Mouse (Mus musculus): Measurements from ENCODE around the gene Gm10722. TPM values are rescaled to one million over a fixed set of nuclear protein-coding genes. Genes with fewer than 3 reads are reported as not detected.
A peak's percentile ranks its signal among the peaks of the same experiment; 100 is the strongest.
"Not testable (repeated sequence)": the region's sequence is repeated elsewhere in the genome, so short reads cannot be mapped to it uniquely, and the experiment has no call there.

Gene Gm10722
- not detected in 2 replicates for total RNA-seq (2015; ENCODE audit: low replicate concordance)
- total RNA-seq (2017; ENCODE audit: low replicate concordance), result not detected in 2 replicates

DNA sequence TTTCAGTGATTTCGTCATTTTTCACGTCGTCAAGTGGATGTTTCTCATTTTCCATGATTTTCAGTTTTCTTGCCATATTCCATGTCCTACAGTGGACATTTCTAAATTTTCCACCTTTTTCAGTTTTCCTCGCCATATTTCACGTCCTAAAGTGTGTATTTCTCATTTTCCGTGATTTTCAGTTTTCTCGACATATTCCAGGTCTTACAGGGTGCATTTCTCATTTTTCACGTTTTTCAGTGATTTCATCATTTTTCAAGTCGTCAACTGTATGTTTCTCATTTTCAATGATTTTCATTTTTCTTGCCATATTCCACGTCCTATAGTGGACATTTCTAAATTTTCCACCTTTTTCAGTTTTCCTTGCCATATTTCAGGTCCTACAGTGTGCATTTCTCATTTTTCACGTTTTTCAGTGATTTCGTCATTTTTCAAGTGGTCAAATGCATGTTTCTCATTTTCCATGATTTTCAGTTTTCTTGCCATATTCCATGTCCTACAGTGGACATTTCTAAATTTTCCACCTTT, at the start of gene Gm10722:
TSS of gene Gm10722 (plus strand) at position 478 of the 528 bp plus-strand sequence.
- not testable (repeated sequence) for ATAC-seq (replicated peaks; ENCODE audit: low FRiP score, poor library complexity, severe bottlenecking)

DNA sequence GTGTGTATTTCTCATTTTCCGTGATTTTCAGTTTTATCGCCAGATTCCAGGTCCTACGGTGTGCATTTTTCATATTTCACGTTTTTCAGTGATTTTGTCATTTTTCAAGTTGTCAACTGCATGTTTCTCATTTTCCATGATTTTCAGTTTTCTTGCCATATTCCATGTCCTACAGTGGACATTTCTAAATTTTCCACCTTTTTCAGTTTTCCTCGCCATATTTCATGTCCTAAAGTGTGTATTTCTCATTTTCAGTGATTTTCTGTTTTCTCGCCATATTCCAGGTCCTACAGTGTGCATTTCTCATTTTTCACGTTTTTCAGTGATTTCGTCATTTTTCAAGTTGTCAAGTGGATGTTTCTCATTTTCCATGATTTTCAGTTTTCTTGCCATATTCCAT, 284 bp downstream of the Gm10722 start:
- not testable (repeated sequence) for ATAC-seq (replicated peaks; ENCODE audit: low FRiP score, poor library complexity, severe bottlenecking)

DNA sequence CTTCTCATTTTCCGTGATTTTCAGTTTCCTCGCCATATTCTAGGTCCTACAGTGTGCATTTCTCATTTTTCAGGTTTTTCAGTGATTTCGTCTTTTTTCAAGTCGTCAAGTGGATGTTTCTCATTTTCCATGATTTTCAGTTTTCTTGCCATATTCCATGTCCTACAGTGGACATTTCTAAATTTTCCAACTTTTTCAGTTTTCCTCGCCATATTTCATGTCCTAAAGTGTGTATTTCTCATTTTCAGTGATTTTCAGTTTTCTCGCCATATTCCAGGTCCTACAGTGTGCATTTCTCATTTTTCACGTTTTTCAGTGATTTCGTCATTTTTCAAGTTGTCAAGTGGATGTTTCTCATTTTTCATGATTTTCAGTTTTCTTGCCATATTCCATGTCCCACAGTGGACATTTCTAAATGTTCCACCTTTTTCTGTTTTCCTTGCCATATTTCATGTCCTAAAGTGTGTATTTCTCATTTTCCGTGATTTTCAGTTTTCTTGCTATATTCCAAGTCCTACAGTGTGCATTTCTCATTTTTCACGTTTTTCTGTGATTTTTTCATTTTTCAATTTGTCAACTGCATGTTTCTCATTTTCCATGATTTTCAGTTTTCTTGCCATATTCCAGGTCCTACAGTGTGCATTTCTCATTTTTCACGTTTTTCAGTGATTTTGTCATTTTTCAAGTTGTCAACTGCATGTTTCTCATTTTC, 1.4 kb downstream of the Gm10722 start:
- peak; percentile 48; the same call in 1 of the 2 replicates for ATAC-seq (replicated peaks; ENCODE audit: low FRiP score, poor library complexity, severe bottlenecking)

DNA sequence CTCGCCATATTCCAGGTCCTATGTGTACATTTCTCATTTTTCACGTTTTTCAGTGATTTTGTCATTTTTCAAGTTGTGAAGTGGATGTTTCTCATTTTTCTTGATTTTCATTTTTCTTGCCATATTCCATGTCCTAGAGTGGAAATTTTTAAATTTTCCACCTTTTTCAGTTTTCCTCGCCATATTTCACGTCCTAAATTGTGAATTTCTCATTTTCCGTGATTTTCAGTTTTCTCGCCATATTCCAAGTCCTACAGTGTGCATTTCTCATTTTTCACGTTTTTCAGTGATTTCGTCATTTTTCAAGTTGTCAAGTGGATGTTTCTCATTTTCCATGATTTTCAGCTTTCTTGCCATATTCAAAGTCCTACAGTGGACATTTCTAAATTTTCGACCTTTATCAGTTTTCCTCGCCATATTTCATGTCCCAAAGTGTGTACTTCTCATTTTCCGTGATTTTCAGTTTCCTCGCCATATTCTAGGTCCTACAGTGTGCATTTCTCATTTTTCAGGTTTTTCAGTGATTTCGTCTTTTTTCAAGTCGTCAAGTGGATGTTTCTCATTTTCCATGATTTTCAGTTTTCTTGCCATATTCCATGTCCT, 2.2 kb downstream of the Gm10722 start, which contains the start of gene Gm11168:
TSS of gene Gm11168 (plus strand) at position 553 of the 603 bp plus-strand sequence.
- ATAC-seq (replicated peaks; ENCODE audit: low FRiP score, poor library complexity, severe bottlenecking), result not testable (repeated sequence)

DNA sequence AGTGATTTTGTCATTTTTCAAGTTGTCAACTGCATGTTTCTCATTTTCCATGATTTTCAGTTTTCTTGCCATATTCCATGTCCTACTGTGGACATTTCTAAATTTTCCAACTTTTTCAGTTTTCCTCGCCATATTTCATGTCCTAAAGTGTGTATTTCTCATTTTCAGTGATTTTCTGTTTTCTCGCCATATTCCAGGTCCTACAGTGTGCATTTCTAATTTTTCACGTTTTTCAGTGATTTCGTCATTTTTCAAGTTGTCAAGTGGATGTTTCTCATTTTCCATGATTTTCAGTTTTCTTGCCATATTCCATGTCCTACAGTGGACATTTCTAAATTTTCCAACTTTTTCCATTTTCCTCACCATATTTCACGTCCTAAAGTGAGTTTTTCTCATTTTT, 5.5 kb downstream of the Gm10722 start:
- peak; percentile 50 for ATAC-seq (replicated peaks; ENCODE audit: low FRiP score, poor library complexity, severe bottlenecking)

DNA sequence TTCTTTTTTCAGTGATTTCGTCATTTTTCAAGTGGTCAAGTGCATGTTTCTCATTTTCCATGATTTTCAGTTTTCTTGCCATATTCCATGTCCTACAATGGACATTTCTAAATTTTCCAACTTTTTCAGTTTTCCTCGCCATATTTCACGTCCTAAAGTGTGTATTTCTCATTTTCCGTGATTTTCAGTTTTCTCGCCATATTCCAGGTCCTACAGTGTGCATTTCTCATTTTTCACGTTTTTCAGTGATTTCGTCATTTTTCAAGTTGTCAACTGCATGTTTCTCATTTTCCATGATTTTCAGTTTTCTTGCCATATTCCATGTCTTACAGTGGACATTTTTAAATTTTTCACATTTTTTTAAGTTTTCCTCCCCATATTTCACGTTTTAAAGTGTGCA, 5.9 kb downstream of the Gm10722 start:
- ATAC-seq (replicated peaks; ENCODE audit: low FRiP score, poor library complexity, severe bottlenecking), result not testable (repeated sequence)

DNA sequence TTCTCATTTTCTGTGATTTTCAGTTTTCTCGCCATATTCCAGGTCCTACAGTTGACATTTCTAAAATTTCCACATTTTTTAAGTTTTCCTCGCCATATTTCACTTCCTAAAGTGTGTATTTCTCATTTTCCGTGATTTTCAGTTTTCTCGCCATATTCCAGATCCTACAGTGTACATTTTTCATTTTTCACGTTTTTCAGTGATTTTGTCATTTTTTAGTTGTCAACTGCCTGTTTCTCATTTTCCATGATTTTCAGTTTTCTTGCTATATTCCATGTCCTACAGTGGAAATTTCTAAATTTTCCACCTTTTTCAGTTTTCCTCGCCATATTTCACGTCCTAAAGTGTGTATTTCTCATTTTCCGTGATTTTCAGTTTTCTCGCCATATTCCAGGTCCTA, 6.5 kb downstream of the Gm10722 start:
- ATAC-seq (replicated peaks; ENCODE audit: low FRiP score, poor library complexity, severe bottlenecking), result peak; percentile 38

DNA sequence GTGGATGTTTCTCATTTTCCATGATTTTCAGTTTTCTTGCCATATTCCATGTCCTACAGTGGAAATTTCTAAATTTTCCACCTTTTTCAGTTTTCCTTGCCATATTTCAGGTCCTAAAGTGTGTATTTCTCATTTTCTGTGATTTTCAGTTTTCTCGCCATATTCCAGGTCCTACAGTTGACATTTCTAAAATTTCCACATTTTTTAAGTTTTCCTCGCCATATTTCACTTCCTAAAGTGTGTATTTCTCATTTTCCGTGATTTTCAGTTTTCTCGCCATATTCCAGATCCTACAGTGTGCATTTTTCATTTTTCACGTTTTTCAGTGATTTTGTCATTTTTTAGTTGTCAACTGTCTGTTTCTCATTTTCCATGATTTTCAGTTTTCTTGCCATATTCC, 8.6 kb downstream of the Gm10722 start:
- ATAC-seq (replicated peaks; ENCODE audit: low FRiP score, poor library complexity, severe bottlenecking), result peak; percentile 48

DNA sequence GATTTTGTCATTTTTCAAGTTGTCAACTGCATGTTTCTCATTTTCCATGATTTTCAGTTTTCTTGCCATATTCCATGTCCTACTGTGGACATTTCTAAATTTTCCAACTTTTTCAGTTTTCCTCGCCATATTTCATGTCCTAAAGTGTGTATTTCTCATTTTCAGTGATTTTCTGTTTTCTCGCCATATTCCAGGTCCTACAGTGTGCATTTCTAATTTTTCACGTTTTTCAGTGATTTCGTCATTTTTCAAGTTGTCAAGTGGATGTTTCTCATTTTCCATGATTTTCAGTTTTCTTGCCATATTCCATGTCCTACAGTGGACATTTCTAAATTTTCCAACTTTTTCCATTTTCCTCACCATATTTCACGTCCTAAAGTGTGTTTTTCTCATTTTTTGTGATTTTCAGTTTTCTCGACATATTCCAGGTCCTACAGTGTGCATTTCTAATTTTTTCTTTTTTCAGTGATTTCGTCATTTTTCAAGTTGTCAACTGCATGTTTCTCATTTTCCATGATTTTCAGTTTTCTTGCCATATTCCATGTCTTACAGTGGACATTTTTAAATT, 11.4 kb downstream of the Gm10722 start:
- ATAC-seq (replicated peaks; ENCODE audit: low FRiP score, poor library complexity, severe bottlenecking), result peak; percentile 58

DNA sequence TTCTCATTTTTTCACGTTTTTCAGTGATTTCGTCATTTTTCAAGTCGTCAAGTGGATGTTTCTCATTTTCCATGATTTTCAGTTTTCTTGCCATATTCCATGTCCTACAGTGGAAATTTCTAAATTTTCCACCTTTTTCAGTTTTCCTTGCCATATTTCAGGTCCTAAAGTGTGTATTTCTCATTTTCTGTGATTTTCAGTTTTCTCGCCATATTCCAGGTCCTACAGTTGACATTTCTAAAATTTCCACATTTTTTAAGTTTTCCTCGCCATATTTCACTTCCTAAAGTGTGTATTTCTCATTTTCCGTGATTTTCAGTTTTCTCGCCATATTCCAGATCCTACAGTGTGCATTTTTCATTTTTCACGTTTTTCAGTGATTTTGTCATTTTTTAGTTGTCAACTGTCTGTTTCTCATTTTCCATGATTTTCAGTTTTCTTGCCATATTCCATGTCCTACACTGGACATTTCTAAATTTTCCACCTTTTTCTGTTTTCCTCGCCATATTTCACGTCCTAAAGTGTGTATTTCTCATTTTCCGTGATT, 12.1 kb downstream of the Gm10722 start, which contains the start of gene Gm10721:
TSS of gene Gm10721 (plus strand) at position 408 of the 547 bp plus-strand sequence.
- peak; percentile 56 for ATAC-seq (replicated peaks; ENCODE audit: low FRiP score, poor library complexity, severe bottlenecking)

DNA sequence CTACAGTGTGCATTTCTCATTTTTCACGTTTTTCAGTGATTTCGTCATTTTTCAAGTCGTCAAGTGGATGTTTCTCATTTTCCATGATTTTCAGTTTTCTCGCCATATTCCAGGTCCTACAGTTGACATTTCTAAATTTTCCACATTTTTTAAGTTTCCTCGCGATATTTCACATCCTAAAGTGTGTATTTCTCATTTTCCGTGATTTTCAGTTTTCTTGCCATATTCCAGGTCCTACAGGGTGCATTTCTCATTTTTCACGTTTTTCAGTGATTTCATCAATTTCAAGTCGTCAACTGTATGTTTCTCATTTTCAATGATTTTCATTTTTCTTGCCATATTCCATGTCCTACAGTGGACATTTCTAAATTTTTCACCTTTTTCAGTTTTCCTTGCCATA, 14.6 kb downstream of the Gm10722 start, which contains the start of gene Gm10720:
TSS of gene Gm10720 (plus strand) at position 301 of the 400 bp plus-strand sequence.
- ATAC-seq (replicated peaks; ENCODE audit: low FRiP score, poor library complexity, severe bottlenecking), result not testable (repeated sequence)

DNA sequence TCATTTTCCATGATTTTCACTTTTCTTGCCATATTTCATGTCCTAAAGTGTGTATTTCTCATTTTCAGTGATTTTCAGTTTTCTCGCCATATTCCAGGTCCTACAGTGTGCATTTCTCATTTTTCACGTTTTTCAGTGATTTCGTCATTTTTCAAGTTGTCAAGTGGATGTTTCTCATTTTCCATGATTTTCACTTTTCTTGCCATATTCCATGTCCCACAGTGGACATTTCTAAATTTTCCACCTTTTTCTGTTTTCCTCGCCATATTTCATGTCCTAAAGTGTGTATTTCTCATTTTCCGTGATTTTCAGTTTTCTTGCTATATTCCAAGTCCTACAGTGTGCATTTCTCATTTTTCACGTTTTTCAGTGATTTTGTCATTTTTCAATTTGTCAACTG, 15.2 kb downstream of the Gm10722 start:
- not testable (repeated sequence) for ATAC-seq (replicated peaks; ENCODE audit: low FRiP score, poor library complexity, severe bottlenecking)

DNA sequence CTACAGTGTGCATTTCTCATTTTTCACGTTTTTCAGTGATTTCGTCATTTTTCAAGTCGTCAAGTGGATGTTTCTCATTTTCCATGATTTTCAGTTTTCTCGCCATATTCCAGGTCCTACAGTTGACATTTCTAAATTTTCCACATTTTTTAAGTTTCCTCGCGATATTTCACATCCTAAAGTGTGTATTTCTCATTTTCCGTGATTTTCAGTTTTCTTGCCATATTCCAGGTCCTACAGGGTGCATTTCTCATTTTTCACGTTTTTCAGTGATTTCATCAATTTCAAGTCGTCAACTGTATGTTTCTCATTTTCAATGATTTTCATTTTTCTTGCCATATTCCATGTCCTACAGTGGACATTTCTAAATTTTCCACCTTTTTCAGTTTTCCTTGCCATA, 16.4 kb downstream of the Gm10722 start, which contains the start of gene Gm10719:
TSS of gene Gm10719 (plus strand) at position 301 of the 400 bp plus-strand sequence.
- ATAC-seq (replicated peaks; ENCODE audit: low FRiP score, poor library complexity, severe bottlenecking), result not testable (repeated sequence)

DNA sequence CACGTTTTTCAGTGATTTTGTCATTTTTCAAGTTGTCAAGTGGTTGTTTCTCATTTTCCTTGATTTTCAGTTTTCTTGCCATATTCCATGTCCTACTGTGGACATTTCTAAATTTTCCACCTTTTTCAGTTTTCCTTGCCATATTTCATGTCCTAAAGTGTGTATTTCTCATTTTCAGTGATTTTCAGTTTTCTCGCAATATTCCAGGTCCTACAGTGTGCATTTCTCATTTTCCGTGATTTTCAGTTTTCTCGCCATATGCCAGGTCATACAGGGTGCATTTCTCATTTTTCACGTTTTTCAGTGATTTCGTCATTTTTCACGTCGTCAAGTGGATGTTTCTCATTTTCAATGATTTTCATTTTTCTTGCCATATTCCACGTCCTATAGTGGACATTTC, 18.2 kb downstream of the Gm10722 start:
- not testable (repeated sequence) for ATAC-seq (replicated peaks; ENCODE audit: low FRiP score, poor library complexity, severe bottlenecking)

DNA sequence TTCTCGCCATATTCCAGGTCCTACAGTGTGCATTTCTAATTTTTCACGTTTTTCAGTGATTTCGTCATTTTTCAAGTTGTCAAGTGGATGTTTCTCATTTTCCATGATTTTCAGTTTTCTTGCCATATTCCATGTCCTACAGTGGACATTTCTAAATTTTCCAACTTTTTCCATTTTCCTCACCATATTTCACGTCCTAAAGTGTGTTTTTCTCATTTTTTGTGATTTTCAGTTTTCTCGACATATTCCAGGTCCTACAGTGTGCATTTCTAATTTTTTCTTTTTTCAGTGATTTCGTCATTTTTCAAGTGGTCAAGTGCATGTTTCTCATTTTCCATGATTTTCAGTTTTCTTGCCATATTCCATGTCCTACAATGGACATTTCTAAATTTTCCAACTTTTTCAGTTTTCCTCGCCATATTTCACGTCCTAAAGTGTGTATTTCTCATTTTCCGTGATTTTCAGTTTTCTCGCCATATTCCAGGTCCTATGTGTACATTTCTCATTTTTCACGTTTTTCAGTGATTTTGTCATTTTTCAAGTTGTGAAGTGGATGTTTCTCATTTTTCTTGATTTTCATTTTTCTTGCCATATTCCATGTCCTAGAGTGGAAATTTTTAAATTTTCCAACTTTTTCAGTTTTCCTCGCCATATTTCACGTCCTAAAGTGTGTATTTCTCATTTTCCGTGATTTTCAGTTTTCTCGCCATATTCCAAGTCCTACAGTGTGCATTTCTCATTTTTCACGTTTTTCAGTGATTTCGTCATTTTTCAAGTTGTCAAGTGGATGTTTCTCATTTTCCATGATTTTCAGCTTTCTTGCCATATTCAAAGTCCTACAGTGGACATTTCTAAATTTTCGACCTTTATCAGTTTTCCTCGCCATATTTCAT, 19.4 kb downstream of the Gm10722 start:
- ATAC-seq (replicated peaks; ENCODE audit: low FRiP score, poor library complexity, severe bottlenecking), result peak; percentile 57

DNA sequence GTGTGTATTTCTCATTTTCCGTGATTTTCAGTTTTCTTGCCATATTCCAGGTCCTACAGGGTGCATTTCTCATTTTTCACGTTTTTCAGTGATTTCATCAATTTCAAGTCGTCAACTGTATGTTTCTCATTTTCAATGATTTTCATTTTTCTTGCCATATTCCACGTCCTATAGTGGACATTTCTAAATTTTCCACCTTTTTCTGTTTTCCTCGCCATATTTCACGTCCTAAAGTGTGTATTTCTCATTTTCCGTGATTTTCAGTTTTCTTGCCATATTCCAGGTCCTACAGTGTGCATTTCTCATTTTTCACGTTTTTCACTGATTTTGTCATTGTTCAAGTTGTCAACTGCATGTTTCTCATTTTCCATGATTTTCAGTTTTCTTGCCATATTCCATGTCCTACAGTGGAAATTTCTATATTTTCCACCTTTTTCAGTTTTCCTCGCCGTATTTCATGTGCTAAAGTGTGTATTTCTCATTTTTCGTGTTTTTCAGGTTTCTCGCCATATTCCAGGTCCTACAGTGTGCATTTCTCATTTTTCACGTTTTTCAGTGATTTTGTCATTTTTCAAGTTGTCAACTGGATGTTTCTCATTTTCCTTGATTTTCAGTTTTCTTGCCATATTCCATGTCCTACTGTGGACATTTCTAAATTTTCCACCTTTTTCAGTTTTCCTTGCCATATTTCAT, 21.7 kb downstream of the Gm10722 start:
- ATAC-seq (replicated peaks; ENCODE audit: low FRiP score, poor library complexity, severe bottlenecking), result not testable (repeated sequence)

DNA sequence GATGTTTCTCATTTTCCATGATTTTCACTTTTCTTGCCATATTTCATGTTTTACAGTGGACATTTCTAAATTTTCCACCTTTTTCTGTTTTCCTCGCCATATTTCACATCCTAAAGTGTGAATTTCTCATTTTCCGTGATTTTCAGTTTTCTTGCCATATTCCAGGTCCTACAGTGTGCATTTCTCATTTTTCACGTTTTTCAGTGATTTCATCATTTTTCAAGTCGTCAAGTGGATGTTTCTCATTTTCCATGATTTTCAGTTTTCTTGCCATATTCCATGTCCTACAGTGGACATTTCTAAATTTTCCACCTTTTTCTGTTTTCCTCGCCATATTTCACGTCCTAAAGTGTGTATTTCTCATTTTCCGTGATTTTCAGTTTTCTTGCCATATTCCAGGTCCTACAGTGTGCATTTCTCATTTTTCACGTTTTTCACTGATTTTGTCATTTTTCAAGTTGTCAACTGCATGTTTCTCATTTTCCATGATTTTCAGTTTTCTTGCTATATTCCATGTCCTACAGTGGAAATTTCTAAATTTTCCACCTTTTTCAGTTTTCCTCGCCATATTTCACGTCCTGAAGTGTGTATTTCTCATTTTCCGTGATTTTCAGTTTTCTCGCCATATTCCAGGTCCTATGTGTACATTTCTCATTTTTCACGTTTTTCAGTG, 22.7 kb downstream of the Gm10722 start, which contains the start of gene Gm10718:
TSS of gene Gm10718 (plus strand) at position 236 of the 673 bp plus-strand sequence.
- not testable (repeated sequence) for ATAC-seq (replicated peaks; ENCODE audit: low FRiP score, poor library complexity, severe bottlenecking)

All from erythroid progenitor cell, adult 5-6 weeks (primary cell).